Mouse (Mus musculus) spleen, adult 10 weeks (tissue): ENCODE measurements around the gene Zc2hc1b. TPM values are rescaled to one million over a fixed set of nuclear protein-coding genes. Genes with fewer than 3 reads are reported as not detected.

Experiments used
- polyA plus RNA-seq: library from polyadenylated mRNA; stranded (reverse); fragments of 350-450 nt; fragmentation: Illumina TruSeq; extraction: RNeasy Lipid Tissue Mini Kit (QIAGEN cat#74804); gene quantifications from one replicate; pipeline ENCODE4 v1.2.3, GENCODE M21; 2015; ENCODE audit warnings: low replicate concordance; ENCODE audit not compliant: insufficient read depth

Gene Zc2hc1b
- polyA plus RNA-seq: not detected

GRCm38 (mm10) chr10:13177973-13178624, at the start of gene Zc2hc1b:
Gene Zc2hc1b, minus strand, starts transcription at chr10:13178023.

DNA sequence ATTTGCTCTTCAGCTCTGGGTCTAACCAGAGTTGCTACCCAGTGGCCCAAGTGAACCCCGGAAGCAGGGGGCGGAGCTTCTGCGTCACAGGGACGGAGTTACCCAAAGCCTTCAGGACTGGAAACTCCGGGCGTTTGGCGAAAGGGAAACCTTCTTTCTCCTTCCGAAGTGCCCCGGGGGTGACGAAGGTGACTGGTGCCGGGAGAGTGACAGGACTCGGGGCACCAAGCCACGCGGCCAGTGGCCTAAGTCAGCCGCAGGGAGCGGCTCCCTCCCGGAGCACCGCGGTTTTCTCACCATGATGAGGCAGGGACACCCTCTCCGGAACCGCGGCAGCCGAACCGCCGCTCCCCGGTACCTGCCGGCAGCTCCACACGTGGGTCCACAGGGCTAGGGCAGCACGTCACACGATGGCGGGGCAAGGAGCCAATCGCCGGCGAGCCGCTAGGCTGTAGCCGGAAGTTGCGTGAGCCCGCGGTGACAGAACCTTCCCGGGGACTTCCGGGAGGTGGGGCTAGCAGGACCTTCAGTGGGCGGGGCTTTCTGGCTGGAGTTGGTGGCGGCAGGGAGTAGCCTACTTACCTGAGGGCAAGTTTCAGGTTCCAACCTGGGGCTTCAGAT, 15.0 kb upstream of the Zc2hc1b start, which contains the start of gene Ltv1:
Gene Ltv1, minus strand, starts transcription at position 438 of the 621 bp plus-strand sequence.

Other genes starting within 250 kb of the Zc2hc1b start
- 15.6 TPM for gene Stx11, start 213.7 kb downstream of the Zc2hc1b start, polyA plus RNA-seq
- 0.98 TPM for gene Sf3b5, start 172.7 kb downstream of the Zc2hc1b start, polyA plus RNA-seq
- gene Plagl1, start 117.5 kb downstream of the Zc2hc1b start, polyA plus RNA-seq: 1.8 TPM
- 45.1 TPM for gene Ltv1, start 15.1 kb upstream of the Zc2hc1b start, polyA plus RNA-seq